Mouse (Mus musculus) heart, embryonic 13.5 days (tissue): ENCODE data around the gene Slit2. TPM values are rescaled to one million over a fixed set of nuclear protein-coding genes. Genes with fewer than 3 reads are reported as not detected.

Source experiments
- ATAC-seq: fragments of 200-750 bp; cut with Nextera tagmentation; 2 replicates; pipeline ENCODE4 v1.8.0; 2017; ENCODE audit warnings: moderate TSS enrichment; ENCODE audit not compliant: insufficient number of reproducible peaks, low FRiP score, low TSS enrichment; ENCODE audit errors: extremely low read depth
- H3K27ac ChIP-seq: fragments of 300-500 bp; sonication (generic); replicated peaks from 2 replicates; pipeline ENCODE4 v1.5.1; 2015; ENCODE audit warnings: moderate library complexity, mild to moderate bottlenecking, inconsistent platforms
- H3K27me3 ChIP-seq: fragments of 300-500 bp; sonication (generic); replicated peaks from 2 replicates; pipeline ENCODE4 v1.6.1; 2015; ENCODE audit warnings: mild to moderate bottlenecking, inconsistent platforms
- H3K36me3 ChIP-seq: fragments of 300-500 bp; sonication (generic); 2 replicates; pipeline ENCODE4 v1.6.1; 2015; ENCODE audit warnings: mild to moderate bottlenecking, inconsistent platforms
- H3K4me1 ChIP-seq: fragments of 300-500 bp; sonication (generic); 2 replicates; pipeline ENCODE4 v1.6.1; 2015; ENCODE audit warnings: inconsistent platforms
- H3K4me2 ChIP-seq: fragments of 300-500 bp; sonication (generic); 2 replicates; pipeline ENCODE4 v1.6.1; 2015; ENCODE audit warnings: inconsistent platforms, mild to moderate bottlenecking, moderate library complexity
- H3K4me3 ChIP-seq: fragments of 300-500 bp; sonication (generic); 2 replicates; pipeline ENCODE4 v1.5.1; 2015; ENCODE audit warnings: moderate library complexity, mild to moderate bottlenecking, inconsistent platforms
- H3K9ac ChIP-seq: fragments of 300-500 bp; sonication (generic); 2 replicates; pipeline ENCODE4 v1.6.1; 2015; ENCODE audit warnings: inconsistent platforms, mild to moderate bottlenecking, moderate library complexity
- H3K9me3 ChIP-seq: fragments of 300-500 bp; sonication (generic); 2 replicates; pipeline ENCODE4 v1.6.1; 2016; ENCODE audit warnings: inconsistent platforms
- WGBS: fragments of 180-500 bp; shearing (Covaris S2); methylation state at CpG from one replicate; pipeline ENCODE4 v1.1.7; 2015; ENCODE audit warnings: mixed read lengths; 5-methylcytosine and 5-hydroxymethylcytosine counted together
- polyA plus RNA-seq: library from polyadenylated mRNA; unstranded; fragments of >200 nt; fragmentation: Nextera tagmentation; extraction: Ambion mirVana; gene quantifications from 2 replicates; pipeline ENCODE4 v1.2.1, GENCODE M21; 2015

Slit2 gene
- polyA plus RNA-seq, result 31.6 and 33.7 TPM in 2 replicates

- Histone ChIP-seq H3K9me3 (no peaks in the 10 kb centered on the region), H3K27ac (peak within 1 kb of the TSS; percentile 80), H3K4me1 (peaks cover 32% of the 10 kb centered on the region), H3K4me2 (peak within 1 kb of the TSS; percentile 92), H3K4me3 (peak within 1 kb of the TSS; percentile 81), H3K36me3 (no peaks in the 10 kb centered on the region), H3K27me3 (peaks cover 19% of the 10 kb centered on the region), H3K9ac (peak within 1 kb of the TSS; percentile 88)
- ATAC-seq, result peak; percentile 81
- WGBS, result under 1% methylated on average over 65 of the region's 66 CpGs
Observed at GRCm38 (mm10) chr5:47982941-47983701, at the start of gene Slit2. Gene Slit2, plus strand, starts transcription at chr5:47983138.

GRCm38 (mm10) chr5:47938586-47939372 is 44.2 kb upstream of the Slit2 start:
- no peak overlapping the region for H3K4me3 ChIP-seq
- WGBS, result 59% methylated on average over 5 of the region's 5 CpGs
- H3K4me1 ChIP-seq, result no peaks in the 10 kb centered on the region
- no peak overlapping the region for H3K4me2 ChIP-seq
- H3K9me3 ChIP-seq, result no peaks in the 10 kb centered on the region
- no peaks in the 10 kb centered on the region for H3K36me3 ChIP-seq
- no peak overlapping the region for H3K27ac ChIP-seq
- H3K27me3 ChIP-seq, result no peaks in the 10 kb centered on the region
- no peak overlapping the region for H3K9ac ChIP-seq
- no peak for ATAC-seq

GRCm38 (mm10) chr5:47956451-47956850 is 26.5 kb upstream of the Slit2 start:
- Histone ChIP-seq H3K27me3 (no peaks in the 10 kb centered on the region), H3K36me3 (no peaks in the 10 kb centered on the region), H3K4me3 (no peak overlapping the region), H3K4me2 (no peak overlapping the region), H3K9me3 (no peaks in the 10 kb centered on the region), H3K4me1 (no peaks in the 10 kb centered on the region), H3K9ac (no peak overlapping the region), H3K27ac (no peak overlapping the region)
- no peak for ATAC-seq
- 64% methylated on average over 1 of the region's 1 CpGs for WGBS

GRCm38 (mm10) chr5:47975795-47976194 is 7.1 kb upstream of the Slit2 start:
- no peak overlapping the region for H3K4me2 ChIP-seq
- no peak for ATAC-seq
- H3K4me1 ChIP-seq, result no peaks in the 10 kb centered on the region
- no peaks in the 10 kb centered on the region for H3K27me3 ChIP-seq
- H3K4me3 ChIP-seq, result no peak overlapping the region
- H3K36me3 ChIP-seq, result no peaks in the 10 kb centered on the region
- peaks cover 7% of the 10 kb centered on the region for H3K9me3 ChIP-seq
- no peak overlapping the region for H3K9ac ChIP-seq
- WGBS, result 45% methylated on average over 2 of the region's 2 CpGs
- H3K27ac ChIP-seq, result no peak overlapping the region

GRCm38 (mm10) chr5:47979371-47979770 is 3.6 kb upstream of the Slit2 start:
- no peak for ATAC-seq
- Histone ChIP-seq H3K4me2 (no peak overlapping the region), H3K4me1 (peaks cover 11% of the 10 kb centered on the region; the same call in 1 of the 2 replicates), H3K9me3 (no peaks in the 10 kb centered on the region), H3K36me3 (no peaks in the 10 kb centered on the region), H3K9ac (no peak overlapping the region), H3K27me3 (peaks cover 8% of the 10 kb centered on the region; the same call in 1 of the 2 replicates), H3K4me3 (no peak overlapping the region), H3K27ac (no peak overlapping the region)
- WGBS, result 29% methylated on average over 4 of the region's 4 CpGs

- H3K36me3 ChIP-seq, result no peaks in the 10 kb centered on the region
- ATAC-seq, result no peak
- H3K9me3 ChIP-seq, result no peaks in the 10 kb centered on the region
- no peak overlapping the region for H3K27ac ChIP-seq
- H3K4me3 ChIP-seq, result no peak overlapping the region
- 33% methylated on average over 5 of the region's 5 CpGs for WGBS
- H3K9ac ChIP-seq, result no peak overlapping the region
- peaks cover 16% of the 10 kb centered on the region for H3K27me3 ChIP-seq
- peaks cover 20% of the 10 kb centered on the region for H3K4me1 ChIP-seq
- H3K4me2 ChIP-seq, result no peak overlapping the region
Observed at GRCm38 (mm10) chr5:47980459-47980858, 2.5 kb upstream of the Slit2 start.

DNA sequence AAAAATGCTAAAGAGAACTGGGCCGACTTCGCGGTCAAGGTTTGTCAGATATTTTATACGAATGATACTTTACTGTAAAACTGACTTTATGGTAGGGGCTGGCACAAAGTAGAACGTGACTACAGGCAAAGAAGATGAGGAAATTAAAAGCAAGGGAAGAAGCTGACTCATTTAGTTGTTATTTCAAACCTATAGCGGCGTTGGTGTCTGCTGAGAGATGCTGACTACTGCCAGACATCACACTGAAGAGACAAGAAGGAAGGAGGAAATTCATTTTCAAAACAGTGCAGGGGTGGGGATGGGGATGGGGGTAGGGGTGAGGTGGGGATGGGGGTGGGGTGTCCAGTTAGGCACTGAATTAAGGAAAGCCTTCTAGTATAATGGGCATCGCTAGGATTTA is 987 bp upstream of the Slit2 start:
- Histone ChIP-seq H3K4me3 (peak overlapping the region; percentile 81), H3K4me1 (peaks cover 30% of the 10 kb centered on the region), H3K36me3 (no peaks in the 10 kb centered on the region), H3K9ac (peak overlapping the region; percentile 88; the same call in 1 of the 2 replicates), H3K27ac (no peak overlapping the region), H3K4me2 (peak overlapping the region; percentile 92), H3K27me3 (peaks cover 19% of the 10 kb centered on the region), H3K9me3 (no peaks in the 10 kb centered on the region)
- no peak for ATAC-seq
- 53% methylated on average over 8 of the region's 8 CpGs for WGBS

DNA sequence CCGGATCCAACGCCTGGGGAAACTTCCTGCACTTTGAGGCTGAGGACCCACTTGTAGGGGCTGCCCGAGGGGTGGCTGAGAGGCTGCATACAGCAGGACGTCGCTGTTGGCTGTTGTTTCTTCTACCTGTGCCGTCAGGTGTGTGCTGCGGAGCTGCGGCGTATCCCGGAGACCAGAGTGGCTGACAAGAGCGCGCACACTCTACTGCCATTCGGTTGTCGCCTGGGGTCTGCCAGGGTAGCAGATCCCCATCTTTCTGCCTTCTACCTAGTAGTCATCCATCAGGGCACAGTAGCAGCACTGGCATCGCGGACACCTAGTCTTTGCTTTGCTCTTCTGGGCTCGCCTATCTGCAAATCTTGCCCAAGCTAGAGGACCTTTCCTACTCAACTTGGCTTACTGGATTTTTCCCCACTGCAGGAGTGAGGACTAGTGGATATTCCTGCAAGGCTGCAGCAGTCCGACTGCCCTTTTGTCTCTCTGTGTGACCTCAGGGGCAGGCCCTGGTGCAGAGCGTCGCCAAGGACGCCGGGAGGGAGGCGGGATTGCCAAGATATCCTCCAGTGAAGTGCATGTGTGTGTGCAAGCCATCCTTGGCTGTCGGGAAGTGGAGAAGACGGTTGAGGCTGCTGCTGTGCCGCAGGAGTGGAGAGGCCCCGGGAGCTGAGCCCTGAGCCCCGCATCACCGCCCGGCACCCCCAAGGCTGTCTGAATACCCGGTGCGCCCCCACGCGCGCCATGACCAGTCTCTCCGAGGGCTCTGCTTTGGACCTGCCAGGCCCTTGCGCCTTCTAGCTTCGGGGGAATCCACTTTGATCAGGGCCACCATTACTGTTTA is 1.0 kb downstream of the Slit2 start:
- Histone ChIP-seq H3K4me3 (peak overlapping the region; percentile 81), H3K9ac (peak overlapping the region; percentile 88), H3K4me1 (peaks cover 34% of the 10 kb centered on the region), H3K27me3 (peaks cover 19% of the 10 kb centered on the region), H3K4me2 (peak overlapping the region; percentile 92), H3K27ac (peak overlapping the region; percentile 80), H3K36me3 (peaks cover 2% of the 10 kb centered on the region; the same call in 1 of the 2 replicates), H3K9me3 (no peaks in the 10 kb centered on the region)
- under 1% methylated on average over 38 of the region's 38 CpGs for WGBS
- ATAC-seq, result no peak

DNA sequence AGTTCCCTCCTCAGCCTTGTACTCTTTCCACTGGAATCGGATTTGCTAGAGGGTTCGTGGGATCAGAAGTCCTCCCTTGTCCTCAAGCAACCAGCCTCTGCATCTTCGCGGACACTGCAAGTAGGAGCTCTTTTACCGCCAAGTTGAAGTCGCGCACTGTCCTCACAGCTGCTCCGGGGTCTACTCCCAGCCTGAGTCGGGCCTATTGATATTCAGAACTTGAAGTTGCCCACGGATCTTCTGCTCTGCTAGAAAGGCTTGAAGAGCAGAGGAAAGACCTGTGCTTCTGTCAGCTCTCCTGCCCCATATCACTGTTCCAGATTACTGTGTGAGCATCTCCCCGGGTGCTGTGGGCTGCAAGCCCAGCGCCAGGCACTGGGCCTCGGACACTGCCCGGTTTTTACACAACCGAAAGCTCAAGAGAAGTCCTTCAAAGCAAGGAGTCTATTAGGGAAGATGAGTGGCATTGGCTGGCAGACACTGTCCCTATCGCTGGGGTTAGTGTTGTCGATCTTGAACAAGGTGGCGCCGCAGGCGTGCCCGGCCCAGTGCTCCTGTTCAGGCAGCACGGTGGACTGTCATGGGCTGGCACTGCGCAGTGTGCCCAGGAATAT is 1.8 kb downstream of the Slit2 start:
- peak overlapping the region; percentile 92 for H3K4me2 ChIP-seq
- peak overlapping the region; percentile 81 for H3K4me3 ChIP-seq
- H3K9ac ChIP-seq, result peak overlapping the region; percentile 88
- H3K4me1 ChIP-seq, result peaks cover 37% of the 10 kb centered on the region
- peak overlapping the region; percentile 80 for H3K27ac ChIP-seq
- no peaks in the 10 kb centered on the region for H3K9me3 ChIP-seq
- H3K27me3 ChIP-seq, result peaks cover 19% of the 10 kb centered on the region
- 4% methylated on average over 23 of the region's 23 CpGs for WGBS
- peaks cover 5% of the 10 kb centered on the region; the same call in 1 of the 2 replicates for H3K36me3 ChIP-seq
- ATAC-seq, result no peak

GRCm38 (mm10) chr5:47985198-47985631 is 2.3 kb downstream of the Slit2 start:
- H3K9ac ChIP-seq, result peak overlapping the region; percentile 88
- peaks cover 19% of the 10 kb centered on the region for H3K27me3 ChIP-seq
- H3K4me1 ChIP-seq, result peaks cover 37% of the 10 kb centered on the region
- no peaks in the 10 kb centered on the region for H3K9me3 ChIP-seq
- ATAC-seq, result no peak
- H3K4me3 ChIP-seq, result peak overlapping the region; percentile 81
- peak overlapping the region; percentile 38; the same call in 1 of the 2 replicates for H3K27ac ChIP-seq
- WGBS, result under 1% methylated on average over 13 of the region's 13 CpGs
- H3K4me2 ChIP-seq, result peak overlapping the region; percentile 92
- peaks cover 5% of the 10 kb centered on the region; the same call in 1 of the 2 replicates for H3K36me3 ChIP-seq
